Mouse (Mus musculus): Measurements from ENCODE around the gene Cdk17. TPM values are rescaled to one million over a fixed set of nuclear protein-coding genes. Genes with fewer than 3 reads are reported as not detected.
A peak's percentile ranks its signal among the peaks of the same experiment; 100 is the strongest.

Gene Cdk17
- total RNA-seq, 2 experiments from 2014 or later, result 4.5 to 7.0 TPM

DNA sequence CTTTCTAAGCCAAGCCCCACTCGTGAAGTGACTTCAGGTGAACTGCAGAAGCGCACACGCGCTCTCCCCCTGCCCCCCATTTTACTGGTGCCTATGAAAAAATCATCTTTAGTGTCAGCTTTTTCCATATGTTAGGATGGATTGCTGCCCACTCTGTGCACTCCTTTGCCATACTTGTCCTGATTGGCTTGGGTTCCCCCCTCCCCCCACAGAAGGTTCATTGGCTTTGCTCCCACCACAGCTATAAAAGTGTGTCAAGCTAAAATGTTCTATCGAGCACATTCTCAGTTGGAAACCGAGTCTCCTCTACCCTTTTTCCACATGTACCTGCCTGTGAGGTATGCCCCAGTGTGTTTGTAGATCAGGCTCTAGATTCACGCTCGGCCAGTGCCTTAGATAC, 90.8 kb downstream of the Cdk17 start:
- intact Hi-C loops (cut with DNase I), result no loop called here
- no peak for DNase-seq

DNA sequence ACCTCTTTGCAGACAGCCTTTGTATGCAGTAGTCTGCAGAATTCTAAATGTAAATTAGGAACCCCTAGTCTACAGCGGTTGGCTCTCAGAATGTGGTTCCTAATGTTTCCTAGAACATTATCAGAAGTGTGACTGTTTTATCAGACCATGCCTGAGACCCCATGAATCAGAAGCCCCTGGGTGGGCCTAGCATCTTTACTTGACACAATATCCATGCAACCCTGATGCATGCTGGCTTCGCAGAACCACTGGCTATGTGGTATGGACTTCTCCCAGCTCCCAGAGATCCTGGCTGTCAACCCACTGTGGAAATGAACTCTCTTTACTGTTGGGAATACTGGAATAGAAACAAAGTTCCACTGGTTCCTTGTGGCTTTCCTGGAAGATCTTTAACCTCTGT, 92.0 kb downstream of the Cdk17 start:
- intact Hi-C loops (cut with DNase I), result no loop called here
- no peak for DNase-seq

DNA sequence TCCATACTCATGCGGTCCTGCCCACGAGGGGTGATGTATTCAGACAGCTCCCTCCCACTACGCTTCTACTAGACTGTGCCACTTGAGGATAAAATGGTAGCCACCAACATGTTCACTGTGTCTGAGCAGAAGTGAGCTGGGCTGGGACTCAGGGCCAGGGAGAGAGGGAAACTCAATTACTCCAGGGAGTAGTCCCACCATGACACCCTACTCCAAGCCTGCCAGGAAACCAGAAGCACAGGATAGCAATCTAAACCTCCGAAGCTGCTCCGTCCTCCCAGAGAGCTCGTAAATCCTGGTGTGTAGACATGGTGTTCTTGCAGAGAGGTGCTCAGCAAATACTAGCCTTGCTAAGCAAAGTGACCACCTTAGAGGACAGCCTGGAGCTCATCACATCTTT, 92.5 kb downstream of the Cdk17 start:
- intact Hi-C loops (cut with DNase I), result no loop called here
- DNase-seq, result no peak

DNA sequence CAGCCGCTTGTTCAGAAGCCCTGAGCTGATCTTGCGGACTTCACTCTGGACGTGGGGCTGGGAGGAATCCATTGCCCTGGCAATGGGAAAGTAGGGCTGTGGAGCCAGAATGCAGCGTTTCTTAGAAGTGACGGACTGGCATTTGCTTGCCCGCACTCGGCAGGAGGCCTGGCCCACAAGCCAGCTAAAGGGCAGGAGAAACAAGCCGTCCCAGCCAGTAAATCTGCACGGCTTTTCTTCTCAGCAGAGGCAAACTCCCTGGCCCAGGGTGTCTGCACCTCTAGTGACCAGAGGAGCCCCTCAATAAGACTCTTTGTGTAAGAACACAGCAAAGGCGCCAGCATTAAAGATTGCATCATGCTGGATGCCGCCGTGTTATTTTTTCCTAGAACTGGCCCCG, 94.6 kb downstream of the Cdk17 start:
- intact Hi-C loops (cut with DNase I), result no loop called here
- DNase-seq, result no peak

DNA sequence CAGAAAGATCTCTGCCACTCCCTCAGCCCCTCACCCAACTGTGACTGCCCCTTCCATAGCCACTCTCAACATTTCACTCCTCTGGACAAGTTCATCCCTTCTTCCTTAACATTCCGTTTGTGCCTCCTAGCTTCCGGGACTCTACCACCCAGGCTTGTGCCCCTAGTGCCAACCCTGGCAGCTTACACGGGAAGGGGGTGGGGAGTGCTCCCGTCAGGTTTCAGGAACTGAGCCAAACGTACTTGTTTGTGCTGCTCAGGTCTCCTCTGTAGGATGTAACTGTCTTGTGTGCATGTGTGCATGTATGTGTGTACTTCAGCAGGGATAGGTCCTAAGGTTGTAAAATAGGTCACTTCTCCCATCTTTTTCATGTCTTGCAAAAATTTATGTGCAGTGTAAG, 99.2 kb downstream of the Cdk17 start:
- DNase-seq, result no peak
- intact Hi-C loops (cut with DNase I), result no loop called here

DNA sequence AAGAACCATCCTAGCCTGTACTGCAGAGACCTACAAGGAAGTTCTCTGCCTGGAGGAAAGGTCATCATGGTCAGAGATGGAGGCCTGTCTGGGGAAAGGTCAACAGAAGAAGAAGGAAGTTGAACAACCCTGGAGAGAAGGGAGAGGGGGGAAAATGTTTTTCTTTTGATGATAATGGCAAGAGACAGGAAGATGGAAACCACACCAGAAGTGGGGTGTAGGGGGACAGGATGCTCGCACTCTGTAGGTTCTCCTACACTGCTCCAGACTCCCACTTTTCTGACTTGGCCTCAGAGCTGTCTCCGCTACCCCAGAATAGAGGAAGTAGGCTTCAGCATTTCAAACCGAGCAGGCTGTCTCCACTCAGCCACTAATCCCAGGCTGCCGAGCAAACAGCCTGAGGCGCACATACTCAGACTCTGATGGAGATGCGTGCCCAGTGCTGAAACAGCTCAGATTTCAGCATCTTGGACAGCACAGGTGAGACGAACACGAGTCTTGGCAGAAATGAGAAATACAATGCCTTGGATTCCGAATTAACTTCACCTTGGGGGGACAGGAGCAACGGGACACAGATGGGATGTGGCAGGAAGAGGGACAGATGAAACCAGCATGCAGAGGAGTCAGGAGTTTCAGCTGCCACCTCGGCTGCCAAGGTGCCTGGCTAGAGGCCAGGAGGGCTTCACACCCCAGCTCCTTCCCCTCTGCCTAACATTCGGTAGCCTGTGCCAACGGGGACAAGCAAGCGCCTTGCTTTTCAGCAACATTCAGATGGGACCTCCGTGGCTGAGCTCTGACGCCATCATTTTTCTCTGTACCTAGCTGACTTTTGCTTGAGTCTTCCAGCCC, 100.7 kb downstream of the Cdk17 start:
- DNase-seq, result peak; percentile 37 to 47
- intact Hi-C loops (cut with DNase I), result no loop called here

DNA sequence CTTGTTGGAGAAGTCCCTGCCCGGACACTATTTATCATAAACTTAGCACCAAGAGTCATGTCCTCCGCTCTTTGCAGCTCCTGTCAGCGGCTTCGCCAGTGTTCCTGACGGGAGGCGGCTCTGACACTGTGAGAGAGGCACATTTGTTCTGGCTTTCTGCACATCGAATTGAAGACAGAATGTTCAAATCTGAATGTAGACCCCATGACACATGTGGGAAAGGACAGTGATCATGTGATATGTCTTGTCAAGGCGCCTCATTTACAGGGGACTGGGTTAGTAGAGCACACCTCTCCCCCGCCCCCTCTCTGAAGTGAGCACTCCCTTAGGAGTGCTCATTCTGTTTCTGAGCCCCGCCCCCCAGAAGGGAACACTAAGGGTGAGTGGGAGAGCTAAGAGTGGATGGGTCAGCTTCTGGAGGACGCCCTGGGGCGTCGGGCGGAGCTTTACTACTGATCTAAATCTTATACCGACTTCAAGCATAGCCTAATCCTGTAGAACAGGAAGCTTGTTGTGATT, 101.4 kb downstream of the Cdk17 start:
- intact Hi-C loops (cut with DNase I), result no loop called here
- DNase-seq, result no peak

DNA sequence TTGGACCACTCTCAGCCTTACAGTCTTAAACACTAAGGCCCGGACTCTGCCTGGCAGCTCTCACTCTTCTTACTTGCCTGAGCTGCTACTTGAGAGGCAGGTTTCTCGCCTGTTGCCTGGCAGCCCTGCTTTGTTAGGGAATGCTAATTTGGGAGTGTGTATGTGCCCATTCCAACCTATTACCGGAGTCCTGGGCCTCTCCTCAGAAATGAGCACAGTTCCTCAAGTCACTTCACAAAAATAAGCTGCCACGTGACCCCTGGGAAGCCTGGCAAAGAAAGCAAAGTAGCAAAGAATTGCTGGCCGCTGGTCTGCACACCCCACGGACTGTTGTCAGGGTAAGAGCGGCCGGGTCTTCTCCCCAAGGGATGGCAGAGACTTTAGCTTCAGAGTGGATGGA, 102.8 kb downstream of the Cdk17 start:
- no peak for DNase-seq

DNA sequence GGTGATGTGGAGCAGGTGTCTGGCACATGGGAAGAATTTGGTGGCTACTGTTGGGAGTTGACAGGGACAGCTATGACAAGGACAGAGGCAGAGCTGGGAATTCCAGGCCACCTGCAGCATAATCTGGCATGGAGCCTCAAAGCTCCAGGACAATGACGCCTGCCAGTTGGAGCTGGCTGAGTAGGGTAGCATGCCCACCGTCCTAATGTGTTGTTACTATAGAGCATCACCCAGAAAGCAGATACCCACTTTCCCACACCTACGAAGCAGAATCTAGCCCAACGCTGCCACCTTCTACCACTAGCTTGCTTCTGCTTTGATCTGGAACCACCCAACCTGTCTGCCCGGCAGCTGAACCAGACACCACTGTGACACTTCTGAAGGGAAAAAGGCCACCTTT, 103.3 kb downstream of the Cdk17 start:
- no peak for DNase-seq
- intact Hi-C loops (cut with DNase I), result no loop called here

More for the DNA sequence above, 102.8 kb downstream of the Cdk17 start:
- intact Hi-C loops (cut with DNase I), result no loop called here

DNA sequence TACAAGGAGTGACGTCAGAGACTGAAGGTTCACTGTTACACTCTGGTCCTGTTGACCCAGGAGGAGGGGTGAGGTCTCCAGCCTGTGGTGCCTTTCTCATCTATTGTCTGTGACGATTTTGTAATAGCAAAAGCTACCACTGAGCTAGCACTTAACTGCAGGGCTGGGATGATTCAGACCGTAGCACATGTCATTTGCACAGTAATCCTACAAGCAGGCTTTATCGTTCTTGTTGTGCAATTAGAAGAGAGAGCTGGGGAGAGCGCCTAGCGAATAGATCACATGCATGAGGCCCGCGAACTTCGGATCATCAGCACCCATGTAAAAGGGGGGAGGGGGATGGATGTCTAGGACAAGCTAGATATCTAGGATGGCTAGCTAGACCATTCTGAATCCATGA, 105.2 kb downstream of the Cdk17 start:
- no peak for DNase-seq
- intact Hi-C loops (cut with DNase I), result no loop called here

DNA sequence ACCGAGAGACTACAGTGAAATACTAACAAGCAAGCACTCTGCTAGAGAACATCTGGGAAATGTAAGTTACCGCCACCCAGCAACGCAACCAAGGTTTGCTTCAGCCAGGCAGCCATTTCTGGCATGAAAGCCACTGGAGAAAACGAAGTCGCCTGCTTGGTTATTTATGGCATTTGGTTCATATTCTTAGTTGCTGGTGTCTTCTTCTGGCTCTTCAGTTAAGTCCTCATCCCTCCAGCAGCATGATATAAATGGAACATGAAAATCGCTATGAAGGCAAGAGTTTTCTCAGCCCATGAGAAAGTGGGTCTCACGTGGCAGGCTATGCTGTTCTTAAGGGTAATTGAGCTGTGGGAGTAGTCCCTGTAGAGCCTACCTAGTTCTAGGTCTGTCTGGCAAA, 105.8 kb downstream of the Cdk17 start:
- intact Hi-C loops (cut with DNase I), result no loop called here
- no peak for DNase-seq

DNA sequence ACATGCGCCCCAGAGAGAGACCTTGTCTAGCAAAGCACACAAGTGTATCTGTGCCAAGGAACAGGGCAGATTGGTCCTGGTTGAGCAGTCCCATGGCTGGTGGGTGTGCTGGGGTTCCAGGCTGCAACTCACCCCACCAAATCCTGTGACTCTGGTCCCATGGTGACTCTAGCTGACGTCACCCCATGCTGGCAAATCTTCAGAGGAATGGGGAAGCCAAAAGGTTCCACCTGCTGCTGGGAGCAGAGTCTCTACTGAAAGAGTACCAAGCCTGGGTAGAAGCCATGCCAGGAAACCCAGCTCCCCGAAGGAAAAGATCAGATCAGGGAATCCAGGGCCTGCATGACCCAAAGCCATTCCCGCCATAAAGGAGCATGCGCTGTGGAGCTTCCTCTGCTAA, 106.8 kb downstream of the Cdk17 start:
- intact Hi-C loops (cut with DNase I), result no loop called here
- no peak for DNase-seq

DNA sequence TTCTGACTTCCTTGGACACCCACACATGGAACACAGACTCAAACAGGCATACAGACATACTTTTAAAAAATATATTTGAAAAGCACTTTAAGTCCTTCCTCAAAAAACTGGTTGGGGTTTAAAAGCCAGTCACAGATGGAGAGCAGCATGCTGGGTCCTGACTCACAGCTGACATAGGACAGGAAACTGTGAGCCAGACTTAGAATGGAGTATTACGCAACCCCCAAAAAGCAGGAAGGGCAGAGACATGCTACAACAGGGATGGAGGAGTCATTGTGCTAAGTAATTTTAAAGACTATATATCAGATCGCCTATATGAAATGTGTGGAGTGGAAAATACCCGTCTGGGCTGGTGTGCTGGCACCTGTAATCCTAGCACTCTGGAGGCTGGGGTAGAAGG, 107.7 kb downstream of the Cdk17 start:
- intact Hi-C loops (cut with DNase I), result no loop called here
- no peak for DNase-seq

DNA sequence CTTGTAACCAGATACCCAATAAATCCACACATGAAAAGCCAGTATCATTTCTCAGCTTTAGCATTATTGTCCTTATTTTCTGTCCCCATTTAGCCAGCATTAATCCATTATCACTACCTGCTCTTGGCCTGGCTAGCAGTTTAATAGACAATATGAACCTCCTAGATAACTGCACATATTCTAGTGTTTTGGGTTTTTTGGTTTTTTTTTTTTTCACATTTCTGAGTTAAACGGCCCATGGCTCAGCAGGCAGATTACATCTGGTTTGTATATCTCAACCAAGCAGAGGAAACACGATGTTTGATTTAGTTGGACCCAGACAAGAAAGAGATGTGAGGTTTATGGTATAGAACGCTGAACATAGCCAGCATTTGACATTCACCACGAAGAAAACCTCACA, 109.1 kb downstream of the Cdk17 start:
- no peak for DNase-seq
- intact Hi-C loops (cut with DNase I), result loop anchor here (10.0 kb wide), 1 partner anchor 195 kb away; no protein-coding TSS in a partner anchor

DNA sequence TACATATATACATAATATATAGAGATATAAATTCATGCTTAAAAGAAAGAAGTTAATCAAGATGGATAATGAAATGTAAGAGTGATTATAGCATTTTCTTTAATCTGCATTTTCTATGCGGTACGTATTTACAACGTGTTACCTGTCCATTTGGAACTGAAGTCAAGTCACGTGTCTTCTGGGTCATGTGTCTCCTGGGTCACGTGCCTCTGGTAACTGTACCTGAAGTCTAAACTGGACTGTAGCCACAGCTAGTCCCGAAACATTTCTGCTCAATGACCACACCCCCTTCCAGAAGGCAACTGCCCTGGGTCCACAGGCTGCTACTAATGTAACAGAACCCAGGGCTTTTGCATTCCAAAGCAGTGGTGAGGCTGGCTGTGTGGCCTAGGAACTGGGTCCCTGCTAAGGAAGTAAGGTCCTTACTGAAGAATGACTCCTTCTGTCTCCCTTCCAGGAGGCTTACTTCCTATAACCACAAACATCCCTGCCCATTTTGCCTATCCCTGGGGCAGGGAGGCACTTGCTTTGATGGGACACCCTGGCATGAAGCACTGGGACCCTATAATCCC, 110.3 kb downstream of the Cdk17 start:
- intact Hi-C loops (cut with DNase I), result loop anchor here (10.0 kb wide), 1 partner anchor 196 kb away; no protein-coding TSS in a partner anchor
- DNase-seq, result no peak

DNA sequence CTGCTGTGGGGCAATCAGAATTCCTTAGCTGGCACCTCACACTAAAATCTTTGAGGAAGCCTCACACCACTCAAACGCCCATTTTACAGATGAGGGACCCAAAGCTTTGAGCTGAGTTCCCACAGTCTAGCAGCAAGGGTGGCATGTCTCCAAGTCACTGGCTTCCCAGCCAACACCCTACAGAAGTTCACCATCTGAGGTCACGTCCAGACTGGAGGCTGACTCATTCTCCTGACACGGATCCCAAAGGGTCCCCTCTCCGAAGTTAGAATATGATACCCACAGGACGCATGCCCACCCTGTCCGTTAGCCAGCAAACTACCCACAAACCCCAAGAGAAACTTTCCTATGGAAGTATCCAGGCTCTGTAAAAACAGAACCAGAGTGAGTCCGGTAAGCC, 111.2 kb downstream of the Cdk17 start:
- intact Hi-C loops (cut with DNase I), result loop anchor here (10.0 kb wide), 1 partner anchor 197 kb away; no protein-coding TSS in a partner anchor
- no peak for DNase-seq

DNA sequence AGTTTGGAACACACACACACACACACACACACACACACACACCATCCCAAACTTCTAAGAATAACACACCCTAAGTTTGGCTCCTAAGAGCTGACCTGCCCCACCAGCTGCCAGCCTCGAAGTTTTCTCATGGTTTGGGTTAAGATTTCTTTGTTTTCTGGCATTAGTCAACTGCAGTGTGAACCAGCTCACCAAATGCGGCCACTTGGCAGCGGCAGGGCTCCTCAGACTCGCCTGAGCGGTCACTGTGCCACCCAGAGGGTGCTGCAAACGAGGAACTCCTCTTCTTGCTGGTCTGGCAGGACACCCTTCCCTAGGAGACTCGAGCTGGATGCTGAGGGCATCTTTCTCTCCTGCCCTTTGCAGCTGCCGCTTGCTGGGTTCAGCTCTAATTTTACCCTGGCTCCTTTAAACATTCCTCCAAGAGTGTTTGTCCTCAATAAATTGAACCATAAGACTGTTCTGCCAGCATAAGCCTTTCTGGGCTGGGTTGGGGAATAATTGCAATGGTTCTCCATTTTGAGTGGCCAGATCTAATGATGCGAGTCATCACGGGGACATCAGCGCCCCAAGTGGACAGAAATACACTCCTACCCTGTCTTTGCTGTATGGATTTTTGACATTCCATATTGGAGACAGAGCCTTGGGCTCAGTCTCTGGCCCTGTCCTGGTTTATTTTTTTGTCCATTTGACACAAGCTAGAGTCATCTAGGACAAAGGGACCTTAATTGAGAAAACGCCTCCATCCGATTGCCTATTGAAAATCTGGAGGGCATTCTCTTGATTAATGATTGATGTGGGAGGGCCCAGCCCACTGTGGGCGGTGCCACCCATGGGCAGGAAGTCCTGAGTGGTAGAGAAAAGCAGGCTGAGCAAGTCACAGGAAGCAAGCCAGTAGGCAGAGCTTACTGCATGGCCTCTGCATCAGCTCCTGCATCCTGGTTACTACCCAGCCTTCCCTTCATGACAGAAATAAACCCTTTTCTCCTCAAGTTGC, 112.6 kb downstream of the Cdk17 start:
- DNase-seq, result no peak
- intact Hi-C loops (cut with DNase I), result loop anchor here (10.0 kb wide), 1 partner anchor 198 kb away; no protein-coding TSS in a partner anchor

DNA sequence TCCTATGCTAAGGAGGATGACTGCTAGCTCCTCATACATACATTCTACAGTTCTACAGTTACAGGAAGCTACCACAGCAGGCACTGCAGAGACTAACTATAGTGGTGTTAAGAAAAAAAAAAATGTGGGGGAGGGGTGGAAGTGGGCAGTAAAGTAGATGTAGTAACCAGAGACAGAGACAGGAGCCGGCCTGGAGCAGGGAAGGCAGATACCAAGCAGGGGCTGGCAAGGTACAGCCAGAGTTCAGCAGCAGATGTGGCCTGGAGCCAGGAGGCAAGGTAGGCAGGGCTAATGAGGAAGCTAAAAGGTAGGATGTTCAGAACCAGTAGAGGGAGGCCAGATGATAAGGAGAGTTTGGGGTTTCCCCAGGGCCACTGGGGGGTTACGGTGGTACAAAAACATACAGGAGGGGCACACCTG, 113.6 kb downstream of the Cdk17 start:
- intact Hi-C loops (cut with DNase I), result loop anchor here (10.0 kb wide), 1 partner anchor 199 kb away; no protein-coding TSS in a partner anchor
- no peak for DNase-seq

DNA sequence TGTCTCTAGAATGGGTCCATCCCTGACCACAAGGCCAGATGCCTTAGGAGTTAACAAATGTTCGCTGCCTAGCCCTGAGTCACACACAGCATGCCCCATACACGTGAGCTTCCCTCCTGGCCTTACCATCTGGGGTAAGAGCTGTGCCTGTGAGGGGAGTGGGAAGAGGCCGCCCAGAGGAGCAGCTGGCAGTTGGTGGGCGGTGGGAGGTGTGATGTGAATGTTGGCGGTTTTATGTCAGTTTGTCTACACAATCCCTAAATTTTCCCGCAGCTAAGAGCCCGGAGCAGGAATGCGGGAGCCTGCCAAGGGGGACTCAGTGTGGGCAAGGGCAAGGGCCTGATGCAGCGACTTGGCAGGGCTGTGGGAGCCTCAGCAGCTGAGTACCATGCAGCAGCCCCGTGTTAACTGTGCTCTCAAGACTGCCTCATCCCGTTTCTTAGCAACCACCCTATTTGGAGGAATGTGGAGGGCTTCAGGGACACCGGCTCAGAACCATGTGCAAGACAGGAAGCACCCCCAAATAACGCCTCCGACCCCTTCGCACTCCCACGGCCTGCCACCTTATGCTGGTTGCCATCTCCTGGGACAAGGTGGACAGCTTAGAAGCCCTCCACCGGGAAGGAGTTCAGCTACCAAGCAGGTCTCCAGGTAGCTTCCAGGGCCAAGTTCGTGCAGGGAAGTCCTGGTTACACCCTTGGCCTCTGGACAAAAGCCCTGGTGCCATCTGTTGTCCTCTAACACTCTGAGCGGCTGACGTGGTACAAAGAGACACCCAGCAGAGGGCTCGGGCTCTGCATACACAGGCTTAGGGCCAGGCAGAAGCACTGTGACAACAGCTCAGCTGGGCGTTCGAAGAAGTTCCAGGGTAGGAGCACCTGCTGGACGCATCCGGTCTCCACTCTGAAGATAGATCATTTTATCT, 114.8 kb downstream of the Cdk17 start:
- DNase-seq, result no peak

More for the DNA sequence above, 114.8 kb downstream of the Cdk17 start:
- intact Hi-C loops (cut with DNase I), result loop anchor here (10.0 kb wide), 1 partner anchor 201 kb away; no protein-coding TSS in a partner anchor
